19 mouse cellular contexts compared by ENCODE assay signal in the genomic region with DNA sequence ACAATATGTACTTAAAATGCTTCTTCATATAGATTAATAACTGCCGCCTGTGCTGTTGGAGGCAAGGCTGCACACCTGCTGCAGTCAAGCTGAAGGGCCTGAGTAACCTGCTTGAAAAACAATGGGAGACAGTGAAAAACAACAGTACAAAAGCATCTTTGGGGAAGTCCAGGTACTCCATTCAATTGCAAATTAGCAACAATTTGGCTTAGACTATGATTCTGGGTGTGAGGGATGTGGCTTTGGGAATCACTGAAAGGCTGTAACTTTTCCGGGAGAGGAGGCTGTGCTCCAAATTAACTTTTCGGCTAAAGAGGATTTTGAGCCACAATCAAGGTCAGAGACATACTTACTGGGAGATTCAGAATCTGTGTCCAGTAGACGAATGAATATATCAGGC. TPM values are rescaled to one million over a fixed set of nuclear protein-coding genes. Genes with fewer than 3 reads are reported as not detected.
"Had no signal": no experiment of that assay in that cellular context is flagged by ENCODE, and none has a peak within 500 bp of the region (broad histone marks: within the 10 kb centered on the region; RNA-seq: fewer than 3 reads in every experiment).

No protein-coding gene starts in this region.

- H3K4me1 ChIP-seq: midbrain, embryonic 10.5 days; midbrain, embryonic 13.5 days; midbrain, embryonic 15.5 days; neural tube, embryonic 12.5 days; stomach, embryonic 15.5 days had no signal

- DNase-seq: lung, adult 18-20 months; lung, embryonic 14.5 days; lung, postnatal 10 days; lung, postnatal 4 days; right cerebral cortex, postnatal 14 days; thymus, adult 18-20 months; thymus, postnatal 14 days; thymus, postnatal 36 days had no signal

- H3K9ac ChIP-seq: lung, embryonic 14.5 days; midbrain, embryonic 13.5 days; midbrain, embryonic 15.5 days; neural tube, embryonic 12.5 days; stomach, embryonic 15.5 days had no signal

- H3K9me3 ChIP-seq: midbrain, embryonic 10.5 days; midbrain, embryonic 13.5 days; midbrain, embryonic 15.5 days; neural tube, embryonic 12.5 days; stomach, embryonic 15.5 days had no signal

- H3K4me3 ChIP-seq: midbrain, embryonic 10.5 days; midbrain, embryonic 13.5 days; midbrain, embryonic 15.5 days; neural tube, embryonic 12.5 days; stomach, embryonic 15.5 days had no signal

- H3K36me3 ChIP-seq: midbrain, embryonic 10.5 days; midbrain, embryonic 13.5 days; midbrain, embryonic 15.5 days; neural tube, embryonic 12.5 days; stomach, embryonic 15.5 days had no signal

- H3K4me2 ChIP-seq: lung, embryonic 14.5 days; midbrain, embryonic 13.5 days; midbrain, embryonic 15.5 days; neural tube, embryonic 12.5 days; stomach, embryonic 15.5 days had no signal

- ATAC-seq: midbrain, embryonic 13.5 days; midbrain, embryonic 15.5 days had no signal

- H3K27ac ChIP-seq: midbrain, embryonic 10.5 days; midbrain, embryonic 13.5 days; midbrain, embryonic 15.5 days; neural tube, embryonic 12.5 days; stomach, embryonic 15.5 days had no signal

- H3K27me3 ChIP-seq: midbrain, embryonic 13.5 days; midbrain, embryonic 15.5 days; neural tube, embryonic 12.5 days; stomach, embryonic 15.5 days had no signal

RNA-seq across cellular contexts. Expression of gene Slc7a12, which starts 33.8 kb away (rescaled TPM):
- polyA plus RNA-seq: liver, embryonic 16.5 days; lung, embryonic 14.5 days; lung, embryonic 16.5 days; midbrain, embryonic 10.5 days; midbrain, embryonic 13.5 days; midbrain, embryonic 15.5 days; midbrain, postnatal 0 days; neural tube, embryonic 12.5 days; neural tube, embryonic 14.5 days; spleen, adult 2 months; stomach, embryonic 15.5 days; thymus, postnatal 0 days had no signal
